Mouse (Mus musculus): ENCODE results near the gene Sncg.

GRCm38 (mm10) chr14:34393295-34393694 lies 18.7 kb upstream of the Sncg start:
- TF ChIP-seq POLR2A (IDR thresholded peaks at IDR 0.05; ENCODE audit: insufficient read depth, low read depth, low read length): no peak
- no peak for TF ChIP-seq CTCF (IDR thresholded peaks at IDR 0.05)
- no peak for TF ChIP-seq EP300 (IDR thresholded peaks at IDR 0.05; ENCODE audit: insufficient read depth, low read depth, low read length)
